Mouse (Mus musculus) liver, adult 2 months (tissue): ENCODE results near the gene Hs3st2.

Source experiments
- CTCF ChIP-seq: fragments of 200-500 bp; IDR thresholded peaks from 2 replicates; pipeline ENCODE4 v1.5.1; 2011; ENCODE audit warnings: low read depth, low read length, control low read depth
- POLR2A ChIP-seq: fragments of 200-500 bp; IDR thresholded peaks from 2 replicates; pipeline ENCODE4 v1.6.1; 2011; ENCODE audit warnings: low read length, control low read depth; ENCODE audit not compliant: insufficient read depth; ENCODE audit errors: extremely low read depth

DNA sequence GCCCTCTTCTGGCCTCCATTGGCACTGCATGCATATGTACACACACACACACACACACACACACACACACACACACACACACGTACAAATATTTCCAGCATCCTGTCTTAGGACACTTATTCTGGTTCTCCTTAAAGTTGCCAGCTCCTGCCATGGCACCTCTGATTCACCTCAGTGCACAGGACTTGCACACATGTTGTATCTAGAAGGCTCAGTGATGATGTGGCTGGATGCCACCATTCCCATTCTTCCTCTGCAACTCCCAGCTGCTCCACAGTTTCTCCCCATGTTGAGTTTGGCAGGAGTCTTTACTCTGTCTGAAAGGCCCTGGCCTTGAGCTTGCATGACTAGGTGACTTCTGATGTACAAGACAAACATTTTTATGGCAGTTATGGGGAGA is 65.1 kb downstream of the Hs3st2 start:
- TF ChIP-seq CTCF (no peak), POLR2A (no peak)
